Mouse (Mus musculus): Measurements from ENCODE around the gene Mtfr2. TPM values are rescaled to one million over a fixed set of nuclear protein-coding genes. Genes with fewer than 3 reads are reported as not detected.

The Mtfr2 gene
- polyA plus RNA-seq (2012; rRNA removed): 0.11 and 0.20 TPM in 2 replicates

- no peak within 1 kb of the TSS for H3K27ac ChIP-seq (ENCODE audit: insufficient read depth, low read depth, low read length)
- H3K27me3 ChIP-seq (replicated peaks; ENCODE audit: control insufficient read depth, insufficient read depth, low read length): no peaks in the 10 kb centered on the region
- DNase-seq: peak; percentile 96
- H3K4me3 ChIP-seq (ENCODE audit: insufficient read depth, low read depth, low read length): peak within 1 kb of the TSS; percentile 65
- TF ChIP-seq CTCF (conservative IDR thresholded peaks at IDR 0.05; ENCODE audit: insufficient read depth, insufficient read length, low read depth, low read length) (no peak), POLR2A (IDR thresholded peaks at IDR 0.05; ENCODE audit: low read depth, low read length) (no peak)
- H3K36me3 ChIP-seq (ENCODE audit: control insufficient read depth, insufficient read depth, low read length): peaks cover 3% of the 10 kb centered on the region
- H3K4me1 ChIP-seq (ENCODE audit: control insufficient read depth, insufficient read depth, low read length): peaks cover 2% of the 10 kb centered on the region; the same call in 1 of the 2 replicates
- WGBS: 1% methylated on average over 58 of the region's 58 CpGs
Observed at GRCm38 (mm10) chr10:20347285-20348214, at the start of gene Mtfr2. Gene Mtfr2, plus strand, starts transcription at chr10:20347770.

- WGBS: 74% methylated on average over 3 of the region's 3 CpGs
- Histone ChIP-seq H3K27me3 (replicated peaks; ENCODE audit: control insufficient read depth, insufficient read depth, low read length) (no peaks in the 10 kb centered on the region), H3K4me1 (ENCODE audit: control insufficient read depth, insufficient read depth, low read length) (no peaks in the 10 kb centered on the region), H3K36me3 (ENCODE audit: control insufficient read depth, insufficient read depth, low read length) (no peaks in the 10 kb centered on the region), H3K4me3 (ENCODE audit: insufficient read depth, low read depth, low read length) (no peak overlapping the region), H3K27ac (ENCODE audit: insufficient read depth, low read depth, low read length) (no peak overlapping the region)
- TF ChIP-seq POLR2A (IDR thresholded peaks at IDR 0.05; ENCODE audit: low read depth, low read length): no peak
- TF ChIP-seq CTCF (conservative IDR thresholded peaks at IDR 0.05; ENCODE audit: insufficient read depth, insufficient read length, low read depth, low read length): no peak
- no peak for DNase-seq
Observed at GRCm38 (mm10) chr10:20298152-20298920, 49.2 kb upstream of the Mtfr2 start.

GRCm38 (mm10) chr10:20299114-20299513 lies 48.5 kb upstream of the Mtfr2 start:
- no peaks in the 10 kb centered on the region for H3K4me1 ChIP-seq (ENCODE audit: control insufficient read depth, insufficient read depth, low read length)
- no peak overlapping the region for H3K27ac ChIP-seq (ENCODE audit: insufficient read depth, low read depth, low read length)
- H3K4me3 ChIP-seq (ENCODE audit: insufficient read depth, low read depth, low read length): no peak overlapping the region
- no peaks in the 10 kb centered on the region for H3K36me3 ChIP-seq (ENCODE audit: control insufficient read depth, insufficient read depth, low read length)
- H3K27me3 ChIP-seq (replicated peaks; ENCODE audit: control insufficient read depth, insufficient read depth, low read length): no peaks in the 10 kb centered on the region
- no peak for DNase-seq
- no peak for TF ChIP-seq POLR2A (IDR thresholded peaks at IDR 0.05; ENCODE audit: low read depth, low read length)
- WGBS: 81% methylated on average over 5 of the region's 5 CpGs

- H3K36me3 ChIP-seq (ENCODE audit: control insufficient read depth, insufficient read depth, low read length): no peaks in the 10 kb centered on the region
- WGBS: 32% methylated on average over 11 of the region's 11 CpGs
- H3K27ac ChIP-seq (ENCODE audit: insufficient read depth, low read depth, low read length): peak overlapping the region; percentile 97
- H3K4me3 ChIP-seq (ENCODE audit: insufficient read depth, low read depth, low read length): peak overlapping the region; percentile 76
- peaks cover 5% of the 10 kb centered on the region for H3K4me1 ChIP-seq (ENCODE audit: control insufficient read depth, insufficient read depth, low read length)
- TF ChIP-seq POLR2A (IDR thresholded peaks at IDR 0.05; ENCODE audit: low read depth, low read length): no peak
- peak; percentile 14 for DNase-seq
- no peaks in the 10 kb centered on the region for H3K27me3 ChIP-seq (replicated peaks; ENCODE audit: control insufficient read depth, insufficient read depth, low read length)
Observed at GRCm38 (mm10) chr10:20310969-20311769, 36.4 kb upstream of the Mtfr2 start.

GRCm38 (mm10) chr10:20311918-20312735 lies 35.4 kb upstream of the Mtfr2 start, which contains the start of gene Bclaf1:
Gene Bclaf1, plus strand, starts transcription at chr10:20312469.
- peak within 1 kb of the TSS; percentile 94 for H3K4me3 ChIP-seq (ENCODE audit: insufficient read depth, low read depth, low read length)
- no peaks in the 10 kb centered on the region for H3K27me3 ChIP-seq (replicated peaks; ENCODE audit: control insufficient read depth, insufficient read depth, low read length)
- H3K4me1 ChIP-seq (ENCODE audit: control insufficient read depth, insufficient read depth, low read length): peaks cover 5% of the 10 kb centered on the region
- under 1% methylated on average over 84 of the region's 84 CpGs for WGBS
- H3K36me3 ChIP-seq (ENCODE audit: control insufficient read depth, insufficient read depth, low read length): no peaks in the 10 kb centered on the region
- H3K27ac ChIP-seq (ENCODE audit: insufficient read depth, low read depth, low read length): peak within 1 kb of the TSS; percentile 98
- DNase-seq: peak; percentile 100
- TF ChIP-seq CTCF (conservative IDR thresholded peaks at IDR 0.05; ENCODE audit: insufficient read depth, insufficient read length, low read depth, low read length) (no peak), POLR2A (IDR thresholded peaks at IDR 0.05; ENCODE audit: low read depth, low read length) (peak; percentile 74)

GRCm38 (mm10) chr10:20312736-20313301 lies 34.8 kb upstream of the Mtfr2 start:
- peak overlapping the region; percentile 94 for H3K4me3 ChIP-seq (ENCODE audit: insufficient read depth, low read depth, low read length)
- no peaks in the 10 kb centered on the region for H3K27me3 ChIP-seq (replicated peaks; ENCODE audit: control insufficient read depth, insufficient read depth, low read length)
- WGBS: under 1% methylated on average over 54 of the region's 54 CpGs
- H3K36me3 ChIP-seq (ENCODE audit: control insufficient read depth, insufficient read depth, low read length): no peaks in the 10 kb centered on the region
- peak overlapping the region; percentile 98 for H3K27ac ChIP-seq (ENCODE audit: insufficient read depth, low read depth, low read length)
- DNase-seq: peak; percentile 93
- peaks cover 8% of the 10 kb centered on the region for H3K4me1 ChIP-seq (ENCODE audit: control insufficient read depth, insufficient read depth, low read length)
- TF ChIP-seq POLR2A (IDR thresholded peaks at IDR 0.05; ENCODE audit: low read depth, low read length) (no peak), CTCF (conservative IDR thresholded peaks at IDR 0.05; ENCODE audit: insufficient read depth, insufficient read length, low read depth, low read length) (no peak)

All from kidney, adult 2 months (tissue).